Mouse (Mus musculus) gastrocnemius, postnatal 14 days (tissue): ENCODE measurements around the gene Pde6d. TPM values are rescaled to one million over a fixed set of nuclear protein-coding genes. Genes with fewer than 3 reads are reported as not detected.

Source experiments
- DNase-seq: peaks from one replicate; pipeline ENCODE4 v3.0.0; 2021; ENCODE audit warnings: mixed read lengths
- intact Hi-C: fragments of 180-260 bp; cut with DNase I; formaldehyde crosslinking; loops from one replicate; pipeline ENCODE4 v1.15.1; 2025; ENCODE audit warnings: low total_unique reads
- long read RNA-seq, 2 experiments: library from polyadenylated mRNA; stranded (forward); transcript quantifications; one replicate each; pipeline ENCODE4 v2.0.0; 2021
- total RNA-seq, 2 experiments: library from RNA; stranded (reverse); gene quantifications; 2 replicates each; pipeline ENCODE4 v1.2.3; 2021

Gene Pde6d
- total RNA-seq: 10 to 100 TPM; 25.0 to 30.2 TPM
- long read RNA-seq, experiment 1, transcript Pde6d-201 (5 exons, 1,159 nt): major isoform, 24 of 27 reads
- long read RNA-seq, experiment 1, partial matches to known transcripts: 0 of 27 reads
- long read RNA-seq, experiment 1, other reads (novel, unspliced or antisense): 3 of 27 reads
- long read RNA-seq, experiment 2, transcript Pde6d-201 (5 exons, 1,159 nt): major isoform, 28 of 33 reads
- long read RNA-seq, experiment 2, partial matches to known transcripts: 0 of 33 reads
- long read RNA-seq, experiment 2, other reads (novel, unspliced or antisense): 4 of 33 reads

- intact Hi-C loops: no loop called here
- DNase-seq: peak; percentile 94
Measured at GRCm38 (mm10) chr1:86582451-86583096, at the start of gene Pde6d, which contains the start of gene Cops7b. TSS of gene Pde6d (minus strand) at chr1:86582629. TSS of gene Cops7b (plus strand) at chr1:86582904.

DNA sequence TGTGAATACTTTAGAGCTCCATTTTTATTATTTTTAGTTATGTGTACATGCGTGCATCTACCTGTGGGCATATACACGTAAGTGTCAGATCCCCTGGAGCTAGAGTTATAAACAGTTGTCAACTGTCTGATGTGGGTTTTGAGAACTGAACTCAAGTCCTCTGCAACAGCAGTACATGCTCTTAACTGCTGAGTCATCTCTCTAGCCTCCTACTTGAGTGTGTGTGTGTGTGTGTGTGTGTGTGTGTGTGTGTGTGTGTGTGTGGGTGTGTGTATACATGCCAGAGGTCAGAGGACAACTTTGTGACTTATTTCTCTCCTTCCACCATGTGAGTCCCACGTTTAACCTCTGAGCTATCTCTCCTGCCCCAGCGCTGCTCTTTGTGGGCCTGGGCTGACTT, 48.1 kb upstream of the Pde6d start:
- DNase-seq: no peak
- intact Hi-C loops: no loop called here

DNA sequence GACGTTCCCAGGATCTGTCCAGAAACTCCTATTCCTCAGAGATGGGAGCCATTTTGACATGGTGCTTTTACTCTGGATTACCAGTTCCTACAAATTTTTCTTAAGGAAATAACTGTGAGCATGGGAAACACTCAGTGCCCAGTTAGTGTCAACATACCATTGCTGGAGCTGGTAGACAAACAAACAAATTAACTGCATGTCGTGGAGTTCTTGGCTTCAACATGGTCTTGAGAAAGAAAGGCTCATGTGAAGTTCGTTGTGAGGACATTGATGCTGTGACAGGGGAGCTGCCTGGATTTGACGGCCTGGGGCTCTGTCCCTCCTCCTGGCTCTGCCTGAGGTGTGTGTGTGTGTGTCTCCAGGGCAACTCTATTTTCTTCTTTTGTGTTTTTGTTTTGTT, 47.5 kb upstream of the Pde6d start:
- no peak for DNase-seq
- intact Hi-C loops: no loop called here

DNA sequence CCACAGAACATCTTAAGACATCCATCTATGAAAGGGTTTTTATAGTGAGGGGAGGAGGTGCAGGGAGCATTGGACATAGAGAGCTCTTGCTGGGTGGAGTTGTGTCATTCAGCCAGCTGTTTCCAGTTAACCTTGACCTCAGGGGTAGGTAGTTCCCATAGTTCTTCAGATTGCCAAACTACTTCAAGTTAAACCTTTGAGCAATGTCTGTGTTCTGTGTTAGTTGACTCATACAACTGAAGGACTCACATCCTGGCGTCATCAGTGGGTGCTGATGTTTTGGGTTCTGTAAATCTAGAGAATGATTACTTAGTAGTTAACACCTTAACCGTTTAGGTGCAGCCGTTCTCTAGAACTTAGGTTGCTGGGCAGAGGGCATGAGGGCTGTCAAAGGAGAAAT, 45.8 kb upstream of the Pde6d start:
- DNase-seq: no peak
- intact Hi-C loops: no loop called here

- DNase-seq: no peak
- intact Hi-C loops: no loop called here
Measured at GRCm38 (mm10) chr1:86623001-86624000, 40.9 kb upstream of the Pde6d start.

DNA sequence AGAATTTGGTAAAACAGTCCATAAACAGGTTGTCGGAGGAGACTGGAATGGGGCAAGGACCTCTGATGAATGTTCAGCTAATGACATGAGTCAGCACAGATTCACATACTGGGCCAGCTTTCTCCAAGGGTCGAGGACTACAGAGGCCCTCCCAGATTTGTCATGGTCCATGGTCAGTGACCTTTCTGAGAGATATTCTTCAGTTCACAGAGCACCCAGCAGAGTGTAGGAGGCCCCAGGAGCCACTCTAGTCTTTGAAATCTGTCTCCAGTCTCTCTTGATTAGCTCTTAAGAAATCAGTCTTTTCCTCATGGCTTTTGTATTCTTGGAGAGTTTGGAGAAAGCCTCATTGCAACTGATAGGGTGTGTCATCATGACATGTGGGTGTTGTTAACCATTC, 39.9 kb upstream of the Pde6d start:
- DNase-seq: no peak
- intact Hi-C loops: no loop called here

- peak; percentile 57 for DNase-seq
- intact Hi-C loops: loop anchor here (10.0 kb wide), 1 partner anchor 566 kb away; the partner anchor contains the start of gene Prss56
Measured at GRCm38 (mm10) chr1:86618454-86619125, 36.2 kb upstream of the Pde6d start.

DNA sequence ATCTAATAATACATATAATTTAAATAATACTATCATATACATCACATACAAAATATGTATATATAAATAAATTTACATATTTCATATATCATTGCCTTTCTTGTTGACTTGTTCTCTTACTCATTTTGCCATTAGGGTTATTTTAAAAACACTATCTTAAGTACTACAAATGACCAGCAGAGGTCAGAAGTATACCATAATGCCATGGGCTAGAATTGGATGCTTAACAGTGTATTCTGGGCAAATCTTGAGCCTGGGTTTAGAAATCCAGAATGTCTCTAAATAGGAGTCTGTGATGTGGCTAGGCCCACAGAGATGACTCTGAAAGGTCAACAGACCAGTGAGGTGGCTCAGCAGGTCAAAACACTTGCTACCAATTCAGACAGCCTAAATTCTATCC, 31.8 kb upstream of the Pde6d start:
- intact Hi-C loops: loop anchor here (10.0 kb wide), 1 partner anchor 571 kb away; the partner anchor contains the start of gene Prss56
- DNase-seq: no peak

DNA sequence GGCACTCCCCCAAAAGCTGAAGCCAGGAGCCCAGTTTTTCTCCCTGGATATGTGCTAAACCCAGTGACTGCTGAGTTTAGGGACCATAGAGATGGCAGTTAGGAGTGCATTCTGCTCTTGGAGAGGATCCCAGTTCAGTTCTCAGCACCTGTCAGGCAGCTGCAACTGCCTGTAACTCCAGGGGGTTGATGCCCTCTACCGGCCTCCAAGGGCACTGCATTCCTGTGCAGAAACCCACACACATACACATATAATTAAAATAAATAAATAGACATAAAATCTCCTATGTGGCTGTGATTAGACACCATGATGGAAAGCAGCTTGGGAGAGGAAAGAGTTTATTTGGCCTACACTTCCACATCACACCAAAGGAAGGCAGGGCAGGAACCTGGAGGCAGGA, 29.7 kb upstream of the Pde6d start:
- DNase-seq: no peak
- intact Hi-C loops: loop anchor here (10.0 kb wide), 1 partner anchor 573 kb away; the partner anchor contains the start of gene Prss56

DNA sequence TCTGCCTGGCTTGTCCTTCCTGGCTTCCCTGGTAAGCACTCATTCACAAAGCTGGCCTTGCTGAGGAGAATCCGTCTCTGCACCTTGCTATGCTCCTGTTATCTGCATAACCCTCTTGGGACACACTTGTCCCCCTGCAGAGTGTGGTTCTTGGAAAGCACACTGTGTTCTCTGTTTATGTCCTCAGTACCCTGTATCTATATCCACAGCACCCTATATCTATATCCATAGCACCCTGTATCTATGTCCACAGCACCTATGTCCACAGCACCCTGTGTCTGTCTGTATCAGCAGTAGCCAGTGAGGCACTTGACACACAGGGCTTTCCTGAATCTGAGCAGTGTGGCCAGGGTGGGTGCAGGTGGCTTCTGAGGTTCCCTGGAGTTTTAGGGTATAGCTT, 28.5 kb upstream of the Pde6d start:
- intact Hi-C loops: loop anchor here (10.0 kb wide), 1 partner anchor 574 kb away; the partner anchor contains the start of gene Prss56
- DNase-seq: no peak

GRCm38 (mm10) chr1:86600117-86600516, 17.7 kb upstream of the Pde6d start:
- no peak for DNase-seq
- intact Hi-C loops: no loop called here

GRCm38 (mm10) chr1:86598516-86598915, 16.1 kb upstream of the Pde6d start:
- intact Hi-C loops: no loop called here
- no peak for DNase-seq

GRCm38 (mm10) chr1:86596512-86596911, 14.1 kb upstream of the Pde6d start:
- no peak for DNase-seq
- intact Hi-C loops: no loop called here

GRCm38 (mm10) chr1:86595315-86595714, 12.9 kb upstream of the Pde6d start:
- intact Hi-C loops: no loop called here
- no peak for DNase-seq

GRCm38 (mm10) chr1:86594539-86594938, 12.1 kb upstream of the Pde6d start:
- DNase-seq: no peak
- intact Hi-C loops: no loop called here

DNA sequence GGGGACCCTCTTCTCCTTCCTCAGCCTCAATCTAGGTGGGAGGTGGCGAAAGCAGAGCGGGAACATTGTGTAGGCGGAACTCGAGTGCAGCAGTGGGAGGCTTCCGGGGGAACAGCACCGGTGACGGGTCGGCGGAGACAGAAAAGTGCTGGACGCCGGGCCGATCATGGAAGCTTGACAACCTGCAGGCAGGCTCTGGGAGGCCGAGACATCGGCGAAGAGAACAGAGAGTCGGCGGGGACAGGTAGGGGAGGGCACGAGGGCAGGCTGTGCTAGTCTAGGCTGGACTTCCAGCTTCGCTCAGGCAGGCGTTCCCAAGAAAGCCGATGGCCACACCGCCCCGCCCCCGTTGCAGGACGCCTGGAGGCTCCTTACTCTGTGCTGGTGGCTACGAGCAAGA, 4.6 kb upstream of the Pde6d start:
- intact Hi-C loops: no loop called here
- DNase-seq: peak; percentile 82

DNA sequence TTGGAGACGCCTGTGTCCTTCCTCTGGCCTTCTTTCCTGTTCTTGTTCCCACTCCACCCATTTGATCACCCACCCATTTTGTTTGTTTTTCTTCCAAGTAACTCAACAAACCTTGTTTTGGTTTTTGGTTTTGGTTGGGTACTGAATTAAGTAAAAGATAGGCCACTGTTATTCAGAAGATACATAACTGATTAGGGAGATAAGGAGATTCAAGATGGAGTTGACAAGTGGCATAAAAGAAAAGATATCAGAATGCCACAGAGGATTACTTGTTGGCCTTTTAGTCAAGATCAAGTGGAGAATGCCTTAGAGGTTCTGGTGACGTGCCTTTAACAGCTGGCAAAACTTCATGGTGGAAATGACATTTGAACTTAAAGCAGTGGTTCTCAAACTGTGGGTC, 1.3 kb upstream of the Pde6d start:
- DNase-seq: no peak
- intact Hi-C loops: no loop called here

DNA sequence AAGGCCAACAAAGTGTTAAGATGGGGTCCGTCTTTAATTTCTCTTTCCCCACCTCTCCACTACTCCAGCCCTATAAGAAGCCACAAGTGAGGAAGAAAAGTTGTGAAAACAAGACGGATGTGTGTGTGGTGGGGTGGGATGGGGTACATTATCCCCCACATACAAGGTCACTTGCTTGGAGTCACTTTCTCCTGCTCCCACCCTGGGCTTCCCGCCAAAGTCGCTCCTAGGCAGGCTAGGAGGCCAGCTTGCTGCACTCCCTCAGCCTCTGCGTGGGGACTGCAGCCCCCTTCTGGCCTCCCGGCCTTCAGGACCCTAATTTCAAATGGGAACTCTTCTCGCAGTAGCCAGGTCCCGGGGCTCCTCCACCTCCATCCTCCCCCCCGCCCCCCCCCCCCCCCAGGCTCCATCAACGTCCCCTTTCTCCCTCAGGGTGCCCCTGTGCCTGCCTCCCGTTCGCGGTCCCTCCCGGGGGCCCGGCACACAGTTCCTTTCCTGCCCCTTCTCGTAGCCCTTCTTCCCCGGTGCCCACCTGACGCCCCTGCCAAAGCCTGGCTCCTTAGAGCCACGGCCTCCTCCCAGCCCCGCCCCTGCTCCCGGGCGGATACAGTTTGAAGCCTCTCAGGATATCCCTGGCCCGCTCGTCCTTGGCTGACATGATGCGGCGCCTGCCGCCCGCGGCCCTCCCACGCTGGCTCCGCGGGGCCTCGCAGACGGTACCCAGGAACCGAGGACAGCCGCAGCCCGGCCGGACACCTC, 558 bp downstream of the Pde6d start:
- intact Hi-C loops: no loop called here
- DNase-seq: peak; percentile 68

DNA sequence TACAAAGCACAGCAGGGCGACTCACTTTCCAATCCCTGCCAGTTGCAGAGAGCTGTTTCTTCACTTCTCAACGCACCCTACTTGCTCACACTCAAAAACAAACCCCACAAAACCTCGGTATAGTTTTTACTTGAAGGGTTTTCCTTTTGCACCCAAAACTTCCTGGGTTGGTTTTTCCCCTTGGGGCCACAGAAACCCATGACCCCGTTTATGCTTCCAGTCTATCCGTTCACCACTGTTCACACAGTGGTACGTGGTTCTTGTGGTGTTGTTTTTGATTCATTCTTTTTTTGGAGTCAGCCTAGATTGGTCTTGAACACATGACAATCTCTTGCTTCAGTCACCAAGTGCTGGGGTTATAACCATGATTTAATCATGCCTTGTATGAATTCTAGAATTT, 2.0 kb downstream of the Pde6d start:
- no peak for DNase-seq
- intact Hi-C loops: no loop called here
